Mouse (Mus musculus): Measurements from ENCODE around the gene Paf1. TPM values are rescaled to one million over a fixed set of nuclear protein-coding genes. Genes with fewer than 3 reads are reported as not detected.
"Not testable (repeated sequence)": the region's sequence is repeated elsewhere in the genome, so short reads cannot be mapped to it uniquely, and the experiment has no call there.

The Paf1 gene
- total RNA-seq, 2 experiments from 2014 or later, result 56.5 to 59.2 TPM

DNA sequence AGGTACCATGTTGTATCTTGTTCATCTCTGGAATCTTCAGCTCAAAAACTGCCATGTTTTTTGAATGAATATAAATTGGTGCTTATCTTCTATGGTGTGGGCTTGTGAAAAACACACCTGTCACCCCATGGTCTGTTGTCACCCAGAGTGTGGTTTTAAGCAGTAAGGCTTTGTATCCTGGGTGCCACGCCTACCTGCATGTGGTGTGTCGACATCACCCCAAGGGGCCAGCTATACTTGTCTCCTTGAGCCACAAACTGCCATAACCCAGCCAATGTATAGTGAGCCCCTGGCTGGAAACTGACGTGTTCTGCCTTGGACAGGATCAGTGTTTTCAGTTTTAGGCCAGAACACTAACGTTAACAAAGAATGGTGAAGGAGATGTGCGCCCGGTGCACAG, 8.6 kb upstream of the Paf1 start:
- no peak for DNase-seq

DNA sequence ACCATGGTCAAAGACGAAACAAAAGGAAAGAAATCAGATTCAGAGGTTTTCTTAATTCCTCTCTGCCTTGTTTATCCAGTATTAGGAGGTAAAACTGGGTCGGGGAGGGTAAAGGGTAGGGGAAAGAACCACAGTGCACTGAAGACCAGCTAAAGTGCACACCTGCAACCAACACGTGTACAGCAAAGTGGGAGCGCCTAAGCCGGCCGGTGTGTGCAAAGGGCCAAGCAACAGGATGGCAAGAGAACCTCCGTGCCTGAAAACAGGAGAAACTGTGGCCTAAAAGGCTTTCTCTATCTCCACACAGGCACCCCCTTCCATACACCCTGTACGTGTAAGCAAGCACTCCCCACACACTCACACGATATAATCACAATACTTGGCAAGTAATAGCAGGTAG, 7.6 kb upstream of the Paf1 start:
- no peak for DNase-seq

GRCm38 (mm10) chr7:28386007-28386406, 6.7 kb upstream of the Paf1 start:
- DNase-seq, result no peak

DNA sequence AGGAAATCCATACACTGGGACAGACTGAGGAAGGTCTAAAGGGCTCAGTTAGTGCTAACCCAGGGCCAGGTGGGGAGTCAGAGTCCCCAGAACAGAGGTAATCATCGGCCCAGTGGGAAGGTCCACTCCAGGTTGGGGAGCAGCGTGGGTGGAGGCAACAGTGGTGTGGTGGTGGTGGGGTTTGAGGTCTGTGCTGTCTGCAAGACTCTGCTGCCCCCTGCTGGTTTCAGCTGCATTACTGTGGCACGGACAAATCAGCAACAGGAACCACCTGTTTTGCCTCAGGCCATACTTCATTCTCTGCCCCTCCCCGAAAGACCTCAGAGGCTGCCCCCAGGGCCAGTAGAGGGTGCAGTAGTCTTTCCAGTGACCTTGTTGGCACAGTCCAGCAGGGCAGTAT, 6.3 kb upstream of the Paf1 start:
- DNase-seq, result peak; percentile 90

GRCm38 (mm10) chr7:28386877-28387276, 5.9 kb upstream of the Paf1 start:
- DNase-seq, result not testable (repeated sequence)

- not testable (repeated sequence) for DNase-seq
These were observed 5.4 kb upstream of the Paf1 start for GRCm38 (mm10) chr7:28387384-28387783.

GRCm38 (mm10) chr7:28390331-28390730, 2.4 kb upstream of the Paf1 start:
- no peak for DNase-seq

GRCm38 (mm10) chr7:28393272-28393951, 661 bp downstream of the Paf1 start:
- no peak for DNase-seq

GRCm38 (mm10) chr7:28395425-28395824, 2.7 kb downstream of the Paf1 start:
- no peak for DNase-seq

- no peak for DNase-seq
These were observed 5.2 kb downstream of the Paf1 start for GRCm38 (mm10) chr7:28398000-28398399.

DNA sequence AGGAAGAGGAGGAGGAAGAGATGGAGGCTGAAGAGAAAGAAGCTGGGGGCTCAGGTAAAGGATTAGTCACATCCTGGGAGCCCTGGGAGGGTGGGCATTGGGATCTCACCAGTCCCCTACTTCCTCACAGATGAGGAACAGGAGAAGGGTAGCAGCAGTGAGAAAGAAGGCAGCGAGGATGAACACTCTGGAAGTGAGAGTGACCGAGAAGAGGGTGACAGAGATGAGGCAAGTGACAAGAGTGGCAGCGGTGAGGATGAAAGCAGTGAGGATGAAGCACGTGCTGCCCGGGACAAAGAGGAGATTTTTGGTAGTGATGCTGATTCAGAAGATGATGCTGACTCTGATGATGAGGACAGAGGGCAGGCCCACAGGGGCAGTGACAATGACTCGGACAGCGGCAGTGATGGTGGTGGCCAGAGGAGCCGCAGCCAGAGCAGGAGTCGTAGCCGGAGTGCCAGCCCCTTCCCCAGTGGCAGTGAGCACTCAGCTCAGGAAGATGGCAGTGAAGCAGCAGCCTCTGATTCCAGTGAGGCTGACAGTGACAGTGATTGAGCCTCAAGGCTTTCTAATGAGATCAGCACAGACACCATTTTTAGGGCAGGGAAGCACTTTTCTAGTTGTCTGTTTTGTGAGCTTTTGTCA, 6.1 kb downstream of the Paf1 start:
- DNase-seq, result no peak

GRCm38 (mm10) chr7:28401030-28401429, 8.3 kb downstream of the Paf1 start:
- DNase-seq, result no peak

DNA sequence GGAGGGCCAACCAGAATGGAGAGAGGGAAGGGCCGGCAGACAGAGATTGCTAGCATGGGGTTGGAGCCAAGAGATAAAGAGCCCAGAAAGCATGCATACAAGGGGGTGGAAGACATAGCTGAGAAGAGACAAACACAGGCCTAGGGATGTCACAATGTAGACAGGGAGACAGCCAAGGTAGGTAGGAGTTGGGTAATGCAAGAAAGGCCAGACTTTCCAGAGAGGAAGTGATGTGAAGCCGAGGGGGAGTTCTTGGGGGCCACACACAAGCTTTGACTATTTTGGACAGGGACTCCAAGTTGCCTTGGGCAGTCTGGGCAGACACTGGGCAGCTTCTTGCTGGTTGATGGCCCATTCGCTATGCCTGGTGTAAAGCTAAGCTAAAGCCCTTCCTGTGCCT, 9.2 kb downstream of the Paf1 start:
- DNase-seq, result no peak

DNA sequence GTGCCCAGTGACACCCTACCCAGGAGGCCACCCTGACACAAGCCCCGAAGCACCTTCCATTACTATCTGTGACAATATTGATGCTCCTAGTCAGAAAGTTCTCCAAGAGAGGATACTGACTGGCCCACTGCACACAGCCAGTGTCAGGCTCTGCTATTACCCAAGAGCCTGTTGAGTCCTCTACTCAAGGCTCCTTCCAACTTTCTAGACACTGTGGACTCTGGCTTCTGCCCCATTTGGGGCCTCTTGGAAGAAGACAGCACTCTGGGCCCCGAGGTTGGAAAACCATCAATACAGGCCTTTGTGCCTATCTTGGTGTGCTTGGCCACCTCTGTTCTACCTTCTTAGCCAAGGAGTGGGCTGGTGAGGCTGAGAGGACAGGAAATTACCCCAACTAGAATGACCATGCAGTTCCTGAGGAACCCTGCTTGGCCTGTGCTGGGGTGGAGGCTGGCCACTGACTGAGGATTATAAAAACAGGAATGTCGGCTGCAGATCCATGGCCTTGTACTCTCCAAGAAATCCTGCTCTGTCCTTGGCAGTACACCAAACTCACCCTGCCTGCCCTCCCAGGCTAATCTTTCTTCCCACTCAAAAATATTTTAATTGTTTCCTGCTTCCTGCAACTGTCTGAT, 18.2 kb downstream of the Paf1 start:
- peak; percentile 73 for DNase-seq

- no peak for DNase-seq
These were observed 20.1 kb downstream of the Paf1 start for GRCm38 (mm10) chr7:28412826-28413225.

DNA sequence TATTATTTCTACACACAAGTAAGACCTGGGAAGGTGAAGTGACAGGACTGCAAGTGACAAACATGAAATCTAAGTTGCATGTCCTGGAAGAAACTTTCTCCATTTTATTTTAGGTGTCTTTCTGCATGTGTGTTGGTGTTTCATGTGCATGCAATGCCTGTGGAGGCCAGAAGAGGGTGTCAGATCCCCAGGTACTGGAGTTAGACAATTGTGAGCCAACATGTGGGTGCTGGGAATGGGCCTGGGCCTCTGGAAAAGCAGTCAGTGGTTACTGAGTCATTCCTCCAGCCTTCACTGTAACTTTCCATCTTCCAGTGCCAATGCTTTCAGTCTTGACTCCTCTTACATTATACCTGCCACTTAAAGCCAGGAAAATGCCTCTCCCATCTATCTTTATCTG, 24.6 kb downstream of the Paf1 start:
- DNase-seq, result no peak

DNA sequence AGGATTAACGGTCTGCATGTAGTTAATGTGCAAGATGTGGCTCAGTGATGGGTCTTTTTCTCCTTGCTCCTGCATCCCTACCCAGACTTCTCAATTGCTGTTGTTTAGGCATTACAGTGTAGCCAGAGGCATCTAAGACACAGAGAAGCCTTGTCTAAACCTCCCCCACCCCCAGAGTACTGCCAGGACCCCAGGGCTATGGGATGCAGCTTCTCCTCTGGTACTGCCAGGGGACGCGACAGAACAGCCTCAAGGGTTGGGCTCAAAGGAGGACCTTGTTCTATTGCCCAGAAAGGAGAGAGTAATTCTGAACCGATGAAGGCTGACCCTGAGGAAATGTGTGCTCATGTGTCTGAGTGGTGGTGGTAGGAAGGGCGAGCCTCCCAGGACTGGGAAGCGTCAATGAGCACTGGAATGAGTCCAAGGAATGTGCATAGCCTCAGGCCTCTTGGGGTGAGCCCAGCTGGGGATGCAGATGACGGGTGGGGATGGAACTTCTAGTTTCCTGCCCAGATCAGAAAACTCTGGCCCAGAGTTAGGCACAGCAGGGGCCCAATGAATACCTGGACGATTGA, 25.4 kb downstream of the Paf1 start:
- DNase-seq, result peak; percentile 60

- no peak for DNase-seq
These were observed 26.7 kb downstream of the Paf1 start for GRCm38 (mm10) chr7:28419416-28419815.

GRCm38 (mm10) chr7:28423018-28423417, 30.3 kb downstream of the Paf1 start:
- DNase-seq, result no peak

DNA sequence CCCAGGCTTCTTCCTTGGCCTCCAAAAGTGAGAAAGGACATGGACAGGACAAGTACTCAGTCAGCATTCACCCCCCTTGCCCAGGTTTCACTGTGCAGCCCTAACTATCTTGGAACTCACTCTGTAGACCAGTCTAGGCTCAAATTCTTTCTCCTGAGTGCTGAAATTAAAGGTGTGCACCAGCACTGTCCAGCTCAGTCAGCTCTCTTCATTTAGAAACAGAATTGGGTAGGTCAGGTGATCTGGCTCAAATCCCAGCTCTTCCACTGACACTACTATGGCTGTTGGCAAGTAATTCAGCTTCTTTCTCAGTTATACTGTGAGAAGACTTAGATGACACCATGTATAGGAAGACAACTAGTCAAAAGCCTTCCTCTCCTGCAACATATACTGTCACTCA, 35.0 kb downstream of the Paf1 start:
- no peak for DNase-seq

DNA sequence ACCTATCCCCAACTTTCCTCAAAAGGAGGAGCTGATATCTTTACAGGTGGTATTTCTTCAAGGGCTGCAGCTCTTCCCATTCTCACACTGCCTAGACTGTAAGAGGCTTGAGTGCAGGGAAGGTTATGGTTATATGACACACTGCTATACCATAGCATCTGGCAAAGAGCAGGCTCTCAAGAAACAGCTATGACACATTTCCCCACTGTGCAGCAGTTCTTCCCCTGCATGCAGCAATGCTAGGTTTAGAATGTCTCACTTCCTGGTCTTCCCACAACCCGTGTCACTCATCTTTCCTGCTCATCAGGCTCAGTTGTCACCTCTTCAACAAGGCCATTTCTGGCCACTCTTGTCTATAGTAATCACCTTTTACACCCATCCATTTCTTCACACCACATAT, 37.8 kb downstream of the Paf1 start:
- no peak for DNase-seq

- DNase-seq, result no peak
These were observed 39.5 kb downstream of the Paf1 start for GRCm38 (mm10) chr7:28432252-28432651.

DNA sequence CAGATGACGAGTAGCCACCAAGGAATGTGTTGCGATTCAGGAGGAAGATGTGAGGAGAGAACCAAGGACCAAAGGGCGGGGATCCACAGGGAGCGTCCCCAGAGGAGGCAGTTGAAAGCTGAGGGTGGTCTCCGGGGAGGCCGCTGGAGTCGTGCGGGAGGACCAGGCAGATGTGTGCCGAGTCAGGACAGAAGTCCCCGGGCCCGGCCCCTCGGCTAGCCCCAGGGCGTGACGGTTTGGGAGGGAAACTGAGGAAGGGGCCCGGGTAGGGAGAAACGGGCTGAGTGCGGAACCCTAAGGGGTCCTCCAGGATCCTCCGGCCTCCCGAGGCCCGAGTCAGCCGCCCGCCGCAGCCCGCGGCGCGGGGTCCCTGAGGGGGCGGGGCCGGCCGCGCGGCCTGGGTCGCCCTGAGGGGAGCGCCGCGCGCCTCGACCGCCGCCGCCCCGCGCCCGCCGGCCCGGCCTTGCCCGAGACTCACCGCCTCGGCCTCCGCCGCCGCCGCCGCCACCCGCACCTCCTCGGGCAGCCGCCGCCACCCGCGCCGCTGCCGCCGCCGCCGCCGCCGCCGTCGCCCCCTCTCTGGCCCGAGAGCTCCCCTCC, 43.0 kb downstream of the Paf1 start:
- DNase-seq, result no peak
